Mouse (Mus musculus): ENCODE results near the gene Hpcal4. TPM values are rescaled to one million over a fixed set of nuclear protein-coding genes. Genes with fewer than 3 reads are reported as not detected.

Gene Hpcal4
- polyA plus RNA-seq, 1 experiment from 2014 or later, result 3.8 TPM

GRCm38 (mm10) chr4:123162305-123162917 is 20.6 kb upstream of the Hpcal4 start:
- Histone ChIP-seq H3K9me3 (0 out of 2 replicates have a peak, but pooled peaks cover 4% of the 10 kb centered on the region), H3K4me3 (no peak overlapping the region), H3K36me3 (no peaks in the 10 kb centered on the region), H3K27ac (no peak overlapping the region), H3K4me2 (replicated peaks) (peak overlapping the region; percentile 29; the same call in 1 of the 2 replicates), H3K9ac (no peak overlapping the region), H3K27me3 (replicated peaks) (0 out of 2 replicates have a peak, but pooled peaks cover 9% of the 10 kb centered on the region), H3K4me1 (no peaks in the 10 kb centered on the region)
- WGBS, result 17% methylated on average over 15 of the region's 15 CpGs
- ATAC-seq (ENCODE audit: low FRiP score, low read depth), result no peak

DNA sequence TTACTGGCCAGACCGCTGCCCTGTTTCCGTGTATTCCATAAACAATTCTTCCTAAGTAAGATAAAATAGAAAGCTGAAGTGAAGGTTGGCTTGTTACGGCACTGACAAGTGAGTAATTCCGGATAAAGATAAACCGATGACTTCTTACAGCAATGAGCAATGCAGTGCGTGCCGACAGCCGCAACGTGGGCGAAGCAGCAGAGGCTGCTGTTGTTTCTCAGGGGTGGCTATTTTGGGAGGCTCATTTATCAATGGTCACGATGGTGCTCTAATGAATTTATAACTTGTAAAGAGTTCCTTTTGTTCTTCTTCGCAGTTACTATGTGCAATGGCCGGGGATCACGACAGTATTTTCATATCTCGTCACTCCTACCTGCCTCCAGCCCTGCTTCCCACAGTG is 18.9 kb upstream of the Hpcal4 start:
- Histone ChIP-seq H3K4me2 (replicated peaks) (no peak overlapping the region), H3K4me1 (no peaks in the 10 kb centered on the region), H3K36me3 (no peaks in the 10 kb centered on the region), H3K9me3 (peaks cover 6% of the 10 kb centered on the region; the same call in 1 of the 2 replicates), H3K27me3 (replicated peaks) (0 out of 2 replicates have a peak, but pooled peaks cover 9% of the 10 kb centered on the region), H3K9ac (no peak overlapping the region), H3K27ac (no peak overlapping the region), H3K4me3 (no peak overlapping the region)
- WGBS, result 75% methylated on average over 15 of the region's 15 CpGs
- ATAC-seq (ENCODE audit: low FRiP score, low read depth), result no peak

DNA sequence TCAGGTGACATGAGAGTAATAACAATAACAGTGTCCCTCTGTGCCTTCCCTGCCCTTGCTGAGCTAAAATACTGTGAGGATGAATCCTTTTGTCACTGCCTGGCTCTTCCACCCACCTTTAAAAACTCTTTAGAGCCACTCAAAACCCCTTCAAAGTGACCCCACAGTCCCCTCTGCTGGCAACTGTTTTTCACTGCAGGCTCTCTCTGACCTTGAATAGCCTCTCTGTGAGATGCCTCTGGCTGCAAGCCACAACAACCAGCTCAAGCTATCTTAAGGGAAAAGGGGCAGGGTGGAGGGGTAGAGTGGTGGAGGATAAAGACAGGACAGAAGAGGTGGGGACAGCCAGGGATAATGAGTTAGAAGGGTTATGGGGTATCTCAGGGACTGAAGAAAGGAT is 11.2 kb upstream of the Hpcal4 start:
- no peak overlapping the region for H3K4me2 ChIP-seq (replicated peaks)
- no peak overlapping the region for H3K4me3 ChIP-seq
- no peaks in the 10 kb centered on the region for H3K36me3 ChIP-seq
- H3K9me3 ChIP-seq, result peaks cover 4% of the 10 kb centered on the region; the same call in 1 of the 2 replicates
- no peak overlapping the region for H3K27ac ChIP-seq
- 0 out of 2 replicates have a peak, but pooled peaks cover 4% of the 10 kb centered on the region for H3K27me3 ChIP-seq (replicated peaks)
- ATAC-seq (ENCODE audit: low FRiP score, low read depth), result no peak
- H3K4me1 ChIP-seq, result no peaks in the 10 kb centered on the region
- no peak overlapping the region for H3K9ac ChIP-seq

GRCm38 (mm10) chr4:123183239-123184056 is 421 bp downstream of the Hpcal4 start:
- Histone ChIP-seq H3K4me3 (peak overlapping the region; percentile 41), H3K4me2 (replicated peaks) (peak overlapping the region; percentile 71), H3K27me3 (replicated peaks) (peaks cover 64% of the 10 kb centered on the region), H3K27ac (no peak overlapping the region), H3K9me3 (no peaks in the 10 kb centered on the region), H3K9ac (peak overlapping the region; percentile 44), H3K4me1 (peaks cover 16% of the 10 kb centered on the region), H3K36me3 (no peaks in the 10 kb centered on the region)
- peak; percentile 91 for ATAC-seq (ENCODE audit: low FRiP score, low read depth)
- WGBS, result 11% methylated on average over 44 of the region's 44 CpGs

GRCm38 (mm10) chr4:123184816-123185215 is 1.8 kb downstream of the Hpcal4 start:
- Histone ChIP-seq H3K9ac (no peak overlapping the region), H3K4me3 (no peak overlapping the region), H3K27me3 (replicated peaks) (peaks cover 64% of the 10 kb centered on the region), H3K9me3 (no peaks in the 10 kb centered on the region), H3K27ac (no peak overlapping the region), H3K4me2 (replicated peaks) (no peak overlapping the region), H3K4me1 (peaks cover 16% of the 10 kb centered on the region), H3K36me3 (no peaks in the 10 kb centered on the region)
- WGBS, result 36% methylated on average over 3 of the region's 3 CpGs
- ATAC-seq (ENCODE audit: low FRiP score, low read depth), result no peak

- no peaks in the 10 kb centered on the region for H3K9me3 ChIP-seq
- H3K9ac ChIP-seq, result no peak overlapping the region
- no peak overlapping the region for H3K4me2 ChIP-seq (replicated peaks)
- H3K27me3 ChIP-seq (replicated peaks), result peaks cover 4% of the 10 kb centered on the region; the same call in 1 of the 2 replicates
- no peaks in the 10 kb centered on the region for H3K36me3 ChIP-seq
- no peak for ATAC-seq (ENCODE audit: low FRiP score, low read depth)
- WGBS, result 88% methylated on average over 11 of the region's 11 CpGs
- no peak overlapping the region for H3K27ac ChIP-seq
- H3K4me3 ChIP-seq, result no peak overlapping the region
- no peaks in the 10 kb centered on the region for H3K4me1 ChIP-seq
These were observed 9.3 kb downstream of the Hpcal4 start for GRCm38 (mm10) chr4:123192336-123192735.

GRCm38 (mm10) chr4:123193791-123194190 is 10.8 kb downstream of the Hpcal4 start:
- no peaks in the 10 kb centered on the region for H3K4me1 ChIP-seq
- no peak overlapping the region for H3K9ac ChIP-seq
- ATAC-seq (ENCODE audit: low FRiP score, low read depth), result no peak
- 90% methylated on average over 11 of the region's 11 CpGs for WGBS
- no peak overlapping the region for H3K4me3 ChIP-seq
- no peaks in the 10 kb centered on the region for H3K9me3 ChIP-seq
- H3K27ac ChIP-seq, result no peak overlapping the region
- no peak overlapping the region for H3K4me2 ChIP-seq (replicated peaks)
- no peaks in the 10 kb centered on the region for H3K36me3 ChIP-seq
- peaks cover 4% of the 10 kb centered on the region; the same call in 1 of the 2 replicates for H3K27me3 ChIP-seq (replicated peaks)

GRCm38 (mm10) chr4:123196695-123197094 is 13.7 kb downstream of the Hpcal4 start:
- ATAC-seq (ENCODE audit: low FRiP score, low read depth), result no peak
- WGBS, result 68% methylated on average over 6 of the region's 6 CpGs
- H3K4me3 ChIP-seq, result no peak overlapping the region
- H3K4me2 ChIP-seq (replicated peaks), result no peak overlapping the region
- no peak overlapping the region for H3K9ac ChIP-seq
- H3K27ac ChIP-seq, result no peak overlapping the region
- no peaks in the 10 kb centered on the region for H3K36me3 ChIP-seq
- H3K4me1 ChIP-seq, result peaks cover 10% of the 10 kb centered on the region
- peaks cover 16% of the 10 kb centered on the region for H3K27me3 ChIP-seq (replicated peaks)
- H3K9me3 ChIP-seq, result no peaks in the 10 kb centered on the region

DNA sequence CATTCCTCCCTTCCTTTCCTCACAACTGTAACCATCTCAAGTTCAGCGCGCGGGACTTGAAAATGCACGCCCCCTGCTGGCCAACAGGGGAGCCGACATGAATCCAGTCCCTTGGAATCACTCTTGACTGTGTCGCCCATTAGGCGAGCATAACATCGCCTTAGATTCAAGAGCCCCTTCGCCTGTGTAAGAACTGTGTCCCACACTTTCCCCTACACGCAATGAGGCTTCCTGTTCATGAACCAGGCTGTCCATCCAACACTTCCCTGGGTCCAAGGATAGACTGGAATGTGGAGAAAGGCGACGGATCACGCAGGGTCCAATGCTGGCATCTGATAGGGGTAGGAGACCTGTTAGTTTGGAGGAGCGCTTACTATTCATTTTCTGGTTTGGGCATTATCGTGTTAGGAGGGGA is 17.8 kb downstream of the Hpcal4 start:
- Histone ChIP-seq H3K9ac (peak overlapping the region; percentile 54; the same call in 1 of the 2 replicates), H3K36me3 (no peaks in the 10 kb centered on the region), H3K9me3 (no peaks in the 10 kb centered on the region), H3K4me2 (replicated peaks) (peak overlapping the region; percentile 83), H3K4me3 (peak overlapping the region; percentile 38; the same call in 1 of the 2 replicates), H3K4me1 (peaks cover 14% of the 10 kb centered on the region), H3K27me3 (replicated peaks) (peaks cover 27% of the 10 kb centered on the region), H3K27ac (no peak overlapping the region)
- WGBS, result 2% methylated on average over 15 of the region's 15 CpGs
- 0 out of 2 replicates have a peak, but pooled peaks have one; percentile 41 for ATAC-seq (ENCODE audit: low FRiP score, low read depth)

DNA sequence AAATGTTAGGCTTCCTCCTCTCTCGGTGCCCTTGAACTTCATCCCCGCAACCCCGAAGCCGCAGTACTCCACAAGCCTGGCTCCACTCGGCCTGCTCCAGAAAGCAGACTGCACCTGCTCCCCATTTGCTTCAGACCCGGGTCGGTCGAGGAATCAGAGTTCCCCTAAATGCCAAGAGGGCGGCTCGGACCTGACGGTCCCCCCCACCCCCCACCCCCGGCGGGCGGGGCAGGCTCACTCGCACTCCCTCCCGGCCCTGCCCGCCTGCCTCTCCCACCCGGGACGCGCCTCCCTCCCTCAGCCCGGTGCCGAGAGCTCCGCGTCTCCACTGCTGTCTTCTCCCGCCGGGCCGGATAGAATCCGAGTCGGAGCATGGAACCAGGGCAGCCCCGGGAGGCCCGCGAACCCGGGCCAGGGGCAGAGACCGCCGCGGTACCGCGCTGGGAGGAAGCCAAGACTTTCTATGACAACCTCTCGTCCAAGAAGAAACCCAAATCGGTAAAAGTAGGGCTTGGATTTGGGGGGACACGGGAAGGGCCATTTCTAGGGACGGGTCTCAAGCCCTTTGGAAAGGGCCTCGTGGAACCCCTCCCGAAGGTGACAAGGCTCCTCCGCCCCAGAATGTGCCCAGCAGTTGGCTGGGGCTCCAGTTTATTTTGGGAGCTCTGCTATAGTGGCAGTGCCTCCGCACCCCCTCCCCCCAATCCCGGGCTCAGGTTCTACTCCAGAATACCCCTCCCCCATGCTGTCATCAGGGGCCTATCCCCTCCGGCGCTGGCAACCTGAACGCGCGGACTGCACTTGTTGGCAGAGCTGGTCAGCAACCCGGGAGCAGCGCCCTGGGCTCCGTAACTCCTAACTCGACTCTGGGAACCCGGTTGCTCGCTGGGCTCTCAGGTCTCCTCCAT is 18.4 kb downstream of the Hpcal4 start, which contains the start of gene Nt5c1a:
Gene Nt5c1a (plus strand): TSS at position 319 of the 908 bp plus-strand sequence.
- 0 out of 2 replicates have a peak, but pooled peaks have one; percentile 44 for ATAC-seq (ENCODE audit: low FRiP score, low read depth)
- H3K27me3 ChIP-seq (replicated peaks), result peaks cover 27% of the 10 kb centered on the region
- H3K9me3 ChIP-seq, result no peaks in the 10 kb centered on the region
- peak within 1 kb of the TSS; percentile 83 for H3K4me2 ChIP-seq (replicated peaks)
- H3K4me3 ChIP-seq, result peak within 1 kb of the TSS; percentile 38
- no peaks in the 10 kb centered on the region for H3K36me3 ChIP-seq
- H3K27ac ChIP-seq, result no peak within 1 kb of the TSS
- H3K9ac ChIP-seq, result peak within 1 kb of the TSS; percentile 54
- H3K4me1 ChIP-seq, result peaks cover 14% of the 10 kb centered on the region
- 1% methylated on average over 58 of the region's 58 CpGs for WGBS

- 0 out of 2 replicates have a peak overlapping the region, but pooled peaks have one; percentile 38 for H3K4me3 ChIP-seq
- peak overlapping the region; percentile 83 for H3K4me2 ChIP-seq (replicated peaks)
- H3K4me1 ChIP-seq, result peaks cover 14% of the 10 kb centered on the region
- no peak overlapping the region for H3K27ac ChIP-seq
- H3K9me3 ChIP-seq, result no peaks in the 10 kb centered on the region
- ATAC-seq (ENCODE audit: low FRiP score, low read depth), result no peak
- 8% methylated on average over 8 of the region's 8 CpGs for WGBS
- H3K9ac ChIP-seq, result no peak overlapping the region
- H3K36me3 ChIP-seq, result no peaks in the 10 kb centered on the region
- H3K27me3 ChIP-seq (replicated peaks), result peaks cover 27% of the 10 kb centered on the region
These were observed 19.0 kb downstream of the Hpcal4 start for GRCm38 (mm10) chr4:123202094-123202420.
